Mouse (Mus musculus) testis, postnatal 10 days (tissue): Measurements from ENCODE around the gene Sppl2b.
A peak's percentile ranks its signal among the peaks of the same experiment; 100 is the strongest.

ENCODE experiments used
- DNase-seq: peaks from one replicate; pipeline ENCODE4 v3.0.0; 2021; ENCODE audit warnings: low spot score

Gene Sppl2b

GRCm38 (mm10) chr10:80897861-80898510, 42.9 kb downstream of the Sppl2b start:
- no peak for DNase-seq

DNA sequence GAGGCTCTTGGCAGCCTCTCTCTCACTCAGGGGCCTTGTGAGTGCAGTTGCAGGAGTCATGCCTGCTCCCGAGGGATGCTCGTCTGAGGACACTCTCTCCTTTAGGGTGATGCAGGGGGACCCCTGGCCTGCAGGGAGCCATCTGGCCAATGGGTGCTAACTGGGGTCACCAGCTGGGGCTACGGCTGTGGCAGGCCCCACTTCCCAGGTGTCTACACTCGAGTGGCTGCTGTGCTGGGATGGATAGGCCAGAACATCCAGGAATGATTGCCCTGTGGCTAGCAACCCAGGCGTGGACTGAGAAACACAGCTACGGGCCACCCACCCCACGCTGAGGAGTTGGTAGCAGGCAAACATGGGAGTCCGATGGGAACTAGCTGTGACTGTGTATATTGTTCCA, 44.0 kb downstream of the Sppl2b start:
- DNase-seq, result no peak

GRCm38 (mm10) chr10:80899591-80900317, 44.7 kb downstream of the Sppl2b start:
- no peak for DNase-seq

DNA sequence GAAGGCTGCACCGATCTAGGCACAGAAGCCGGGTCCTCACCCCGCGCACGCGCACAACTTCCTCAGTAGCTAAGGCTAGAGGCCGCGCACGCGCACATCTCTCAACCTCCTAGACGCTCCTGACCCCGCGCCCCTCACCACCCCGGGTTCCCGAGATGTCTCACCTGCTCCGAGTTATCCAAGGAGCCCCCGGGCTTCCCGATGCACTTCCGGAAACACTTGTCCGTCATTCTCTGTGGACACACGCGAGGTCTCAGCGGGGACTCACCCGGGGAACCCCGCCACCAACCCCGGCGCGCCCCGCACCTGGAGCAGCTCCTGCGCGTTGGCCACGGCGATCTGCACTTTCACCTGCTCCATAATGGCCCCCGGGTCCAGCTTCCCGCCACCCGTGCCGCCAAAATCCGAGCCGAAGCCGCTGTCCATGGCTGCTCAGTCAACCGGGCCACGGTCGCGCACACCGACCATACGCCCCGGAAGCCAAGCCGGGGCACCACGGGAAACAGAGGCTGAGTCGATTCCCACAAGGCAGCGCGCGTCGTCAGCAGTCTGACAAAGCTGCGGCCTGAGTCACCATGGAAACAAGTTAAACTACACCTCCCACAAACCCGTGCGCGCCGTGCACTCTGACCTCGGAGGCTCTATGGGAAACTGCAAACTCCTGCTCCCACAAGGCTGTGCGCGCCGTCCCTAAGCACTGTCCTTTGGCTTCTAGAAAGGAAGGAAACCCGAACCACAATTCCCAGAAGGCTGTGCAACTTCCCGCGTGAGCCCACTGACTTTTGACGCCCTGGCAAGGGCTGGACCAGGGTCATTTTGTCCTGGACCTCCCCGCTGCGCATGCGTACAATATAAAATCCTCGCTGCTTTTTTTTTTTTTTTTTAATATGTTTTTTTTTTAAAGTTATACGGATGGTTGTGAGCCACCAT, 45.5 kb downstream of the Sppl2b start, which contains the start of gene Timm13:
Gene Timm13 (minus strand): TSS at position 652 of the 930 bp plus-strand sequence.
- DNase-seq, result peak; percentile 95

- DNase-seq, result no peak
Measured at GRCm38 (mm10) chr10:80901409-80902272, 46.6 kb downstream of the Sppl2b start.

- DNase-seq, result no peak
Measured at GRCm38 (mm10) chr10:80902273-80902940, 47.3 kb downstream of the Sppl2b start.

- DNase-seq, result no peak
Measured at GRCm38 (mm10) chr10:80903282-80903681, 48.2 kb downstream of the Sppl2b start.

- no peak for DNase-seq
Measured at GRCm38 (mm10) chr10:80904004-80904693, 49.1 kb downstream of the Sppl2b start.

DNA sequence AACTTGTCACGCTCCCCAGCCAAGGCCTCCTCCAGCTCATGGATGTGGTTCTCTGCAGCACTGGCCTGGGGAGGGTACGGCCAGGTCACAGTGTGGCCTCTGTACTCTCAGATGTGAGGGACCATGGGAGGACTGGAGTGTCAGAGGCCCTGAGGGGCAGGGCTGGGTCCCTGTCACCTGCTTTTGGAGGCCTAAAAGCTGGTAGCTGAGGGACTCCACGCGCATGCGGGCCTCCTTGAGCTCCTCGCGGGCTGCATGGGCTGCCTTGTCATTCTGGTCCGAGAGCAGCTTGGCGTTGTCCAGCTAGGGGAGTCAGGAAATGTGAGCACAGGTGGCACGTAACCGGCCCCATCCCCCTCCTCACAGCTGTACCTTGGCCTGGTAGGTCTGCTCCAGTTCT, 49.6 kb downstream of the Sppl2b start:
- no peak for DNase-seq

DNA sequence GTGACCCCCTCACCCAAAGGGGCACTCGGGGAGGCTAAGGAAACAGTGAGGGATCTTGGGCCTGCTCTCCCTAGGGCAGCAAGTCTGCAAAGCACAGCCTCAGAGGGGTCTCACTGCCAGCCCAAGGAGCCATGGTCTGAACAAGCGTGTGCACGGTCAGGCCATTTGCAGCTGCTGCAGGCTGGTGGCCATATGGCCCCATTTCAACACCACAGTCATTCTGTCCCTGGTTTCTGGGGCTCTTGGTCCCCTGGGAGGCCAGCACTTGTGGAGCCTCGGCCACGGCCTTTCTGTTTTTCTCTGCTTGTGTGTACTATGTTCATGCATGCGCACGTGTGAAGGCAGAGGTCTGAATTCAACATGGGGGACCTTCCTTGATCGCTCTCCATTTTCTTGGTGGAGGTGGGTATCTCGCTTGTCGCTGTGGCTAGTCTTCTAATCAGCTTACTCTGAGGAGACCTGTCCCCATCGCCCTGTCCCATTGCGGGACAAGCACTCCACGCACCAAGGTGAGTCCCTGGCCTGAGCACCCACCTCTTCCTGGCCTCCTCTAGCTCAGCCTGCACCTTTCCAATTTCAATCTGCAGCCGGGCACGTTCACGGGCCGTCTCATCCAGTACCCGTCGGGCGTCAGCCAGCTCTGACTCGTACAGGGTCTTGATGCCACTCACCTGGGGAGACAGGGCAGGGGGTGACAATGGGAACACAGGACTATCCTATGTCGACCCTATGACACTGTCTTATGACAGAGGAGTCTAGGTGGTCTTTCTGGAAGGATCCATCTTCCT, 54.5 kb downstream of the Sppl2b start:
- DNase-seq, result no peak

DNA sequence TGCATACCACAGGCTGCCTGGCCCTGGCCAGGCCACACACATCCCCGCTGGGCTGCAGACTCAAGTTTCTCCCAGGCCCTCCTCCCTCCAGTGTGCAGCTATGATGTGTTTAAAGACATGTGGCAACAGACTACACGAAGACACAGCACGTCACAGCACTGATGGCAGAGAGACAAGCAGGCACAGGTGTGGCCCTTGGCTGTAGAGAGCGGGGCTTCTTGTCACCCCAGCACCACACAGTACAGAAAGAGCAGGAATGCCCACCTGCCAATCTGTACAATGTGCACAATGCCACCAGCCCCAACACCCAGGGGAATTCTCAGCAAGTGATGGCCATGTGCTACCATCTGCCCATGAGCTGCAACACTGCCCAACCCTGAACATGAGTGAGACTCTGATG, 56.3 kb downstream of the Sppl2b start:
- no peak for DNase-seq

GRCm38 (mm10) chr10:80911891-80912290, 56.8 kb downstream of the Sppl2b start:
- DNase-seq, result no peak

DNA sequence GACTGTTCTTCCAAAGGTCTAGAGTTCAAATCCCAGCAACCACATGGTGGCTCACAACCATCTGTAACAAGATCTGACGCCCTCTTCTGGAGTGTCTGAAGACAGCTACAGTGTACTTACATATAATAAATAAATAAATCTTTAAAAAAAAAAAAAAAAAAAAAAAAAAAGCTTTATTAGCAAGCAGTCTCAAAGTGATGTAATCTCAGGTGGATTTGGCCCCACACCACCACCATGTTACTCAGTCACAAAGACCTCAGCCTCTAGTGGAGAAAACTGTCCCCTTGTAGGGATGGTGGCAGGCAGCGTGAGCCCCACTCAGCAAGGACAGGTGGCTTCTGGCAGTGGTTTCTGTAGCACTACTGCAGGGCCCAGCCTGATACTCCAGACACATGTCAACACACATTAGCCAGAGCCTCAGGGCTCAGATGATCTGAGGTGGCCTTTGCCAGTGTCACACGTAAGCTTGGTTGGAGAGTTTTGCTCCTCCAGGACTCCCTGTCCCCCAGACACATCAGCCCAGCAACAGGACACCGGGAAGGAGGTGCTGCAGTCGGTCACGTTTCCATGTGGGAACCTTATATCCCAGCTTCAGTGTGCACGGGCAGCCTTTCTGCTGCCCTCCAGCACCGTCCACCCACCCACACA, 58.4 kb downstream of the Sppl2b start:
- no peak for DNase-seq

GRCm38 (mm10) chr10:80914253-80914656, 59.2 kb downstream of the Sppl2b start:
- DNase-seq, result no peak

DNA sequence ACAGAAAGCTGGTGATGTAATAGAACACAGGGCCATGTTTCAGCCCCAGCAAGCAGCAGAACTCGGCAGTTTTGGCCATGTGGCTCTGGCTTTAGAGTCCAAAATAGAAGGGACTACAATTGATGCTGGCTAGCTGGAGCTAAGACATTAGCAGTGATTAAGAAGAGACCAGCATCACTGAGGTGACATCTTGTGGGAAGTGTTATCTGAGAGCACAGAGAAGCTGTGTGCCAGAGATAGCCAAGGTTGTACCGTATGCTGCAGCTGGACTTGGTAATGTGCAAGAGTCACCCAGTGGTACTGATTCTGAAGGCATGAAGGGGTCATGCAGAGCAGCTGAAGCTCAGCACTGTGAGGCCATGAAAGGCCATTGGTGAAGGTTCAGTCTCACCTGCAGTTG, 60.2 kb downstream of the Sppl2b start:
- no peak for DNase-seq

DNA sequence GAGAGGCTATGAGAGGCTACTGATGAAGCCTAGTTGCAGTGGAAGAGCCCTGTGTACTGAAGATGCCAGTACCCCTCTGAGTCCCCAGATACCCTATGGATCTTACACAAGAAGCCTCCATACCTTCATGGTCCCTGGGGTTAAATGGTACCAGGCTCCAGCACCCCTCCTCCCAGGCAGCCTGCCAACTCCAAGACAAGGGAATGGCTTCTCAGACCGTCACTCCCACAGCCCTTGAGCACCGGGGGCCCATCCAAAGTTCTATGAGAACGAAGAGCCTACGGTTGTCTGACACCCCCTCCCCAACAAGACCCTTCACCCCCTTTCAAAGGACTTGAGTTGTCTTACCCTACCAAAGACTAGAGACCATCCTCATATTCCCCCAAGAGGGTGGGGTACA, 60.7 kb downstream of the Sppl2b start:
- no peak for DNase-seq

DNA sequence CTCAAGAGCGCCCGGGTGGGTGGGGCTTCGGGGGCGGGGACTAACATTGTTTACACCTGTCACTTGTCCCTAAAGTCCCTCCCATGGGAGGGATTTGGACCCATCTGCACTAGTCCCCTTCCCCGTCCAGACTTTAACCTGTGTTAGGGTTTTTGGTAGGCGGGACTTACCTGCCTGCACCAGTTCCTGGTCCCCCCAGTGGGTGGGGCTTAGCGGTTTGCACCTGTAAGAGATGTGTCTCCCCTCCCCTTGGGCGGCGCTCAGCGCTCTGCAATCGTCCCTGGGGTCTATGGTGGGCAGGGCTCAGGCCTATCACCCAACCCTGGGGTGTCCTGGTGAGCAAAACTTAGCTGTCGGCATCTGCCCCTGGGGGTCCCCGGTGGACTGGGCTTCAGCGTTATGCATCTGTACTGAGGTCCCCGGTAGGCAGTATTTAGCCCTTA, 62.3 kb downstream of the Sppl2b start:
- no peak for DNase-seq

DNA sequence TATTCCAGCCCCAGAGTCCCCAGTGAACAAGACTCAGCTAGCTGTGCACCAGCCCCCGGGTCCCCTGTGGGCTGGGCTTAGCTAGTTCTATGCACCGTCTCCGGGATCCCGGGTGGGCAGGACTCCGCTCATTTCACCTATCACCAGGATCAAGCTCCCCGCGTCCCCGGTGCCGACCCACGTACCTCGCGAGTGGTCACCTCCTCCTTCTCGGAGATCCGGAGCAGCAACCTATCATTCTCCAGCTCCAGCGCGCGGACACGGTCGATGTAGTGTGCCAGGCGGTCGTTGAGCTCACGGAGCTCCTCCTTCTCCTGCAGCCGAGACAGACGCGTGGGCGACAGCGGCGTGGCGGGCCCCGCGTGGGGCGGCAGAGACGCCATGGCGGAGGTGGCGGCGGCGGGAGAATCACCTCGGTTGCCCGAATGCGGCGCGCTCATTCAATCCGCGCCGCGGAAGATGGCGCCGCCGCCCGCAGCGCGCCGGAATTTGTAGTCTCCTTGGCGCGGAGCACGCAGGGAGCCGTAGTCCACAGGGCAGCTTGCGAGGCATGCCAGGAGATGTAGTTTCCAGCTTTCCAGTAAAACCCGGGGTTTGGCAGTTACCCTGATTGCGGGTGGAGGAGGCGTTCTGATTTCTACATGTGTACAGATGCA, 62.8 kb downstream of the Sppl2b start, which contains the start of gene Lmnb2:
Gene Lmnb2 (minus strand): TSS at position 467 of the 656 bp plus-strand sequence.
- peak; percentile 80 for DNase-seq
